Mouse (Mus musculus) liver, embryonic 11.5 days (tissue): ENCODE measurements at regions not wholly inside any gene's neighbourhood (a gene's known extent, or its start where the extent isn't known, plus 50 kb on each side); places are given as distances from the start of the nearest gene placed in this dataset.

ENCODE experiments used
- ATAC-seq: fragments of 200-750 bp; cut with Nextera tagmentation; replicated peaks from 2 replicates; pipeline ENCODE4 v1.8.0; 2017; ENCODE audit warnings: moderate number of reproducible peaks, mild to moderate bottlenecking, moderate TSS enrichment, moderate library complexity; ENCODE audit not compliant: low FRiP score
- DNase-seq: peaks from one replicate; pipeline ENCODE4 v3.0.0-alpha.2; 2017; ENCODE audit warnings: low spot score
- H3K27ac ChIP-seq: fragments of 300-500 bp; sonication (generic); 2 replicates; pipeline ENCODE4 v1.5.1; 2014; ENCODE audit warnings: mild to moderate bottlenecking, low read depth, low read length, control low read depth
- H3K27me3 ChIP-seq: fragments of 300-500 bp; sonication (generic); replicated peaks from 2 replicates; pipeline ENCODE4 v1.6.1; 2014; ENCODE audit warnings: low read length, mixed read lengths; ENCODE audit not compliant: control insufficient read depth, insufficient read depth
- H3K36me3 ChIP-seq: fragments of 300-500 bp; sonication (generic); 2 replicates; pipeline ENCODE4 v1.6.1; 2014; ENCODE audit warnings: mild to moderate bottlenecking, low read length, moderate library complexity, mixed read lengths; ENCODE audit not compliant: control insufficient read depth, insufficient read depth
- H3K4me1 ChIP-seq: fragments of 300-500 bp; sonication (generic); replicated peaks from 2 replicates; pipeline ENCODE4 v1.6.1; 2014; ENCODE audit warnings: low read length, mixed read lengths; ENCODE audit not compliant: control insufficient read depth, insufficient read depth
- H3K4me2 ChIP-seq: fragments of 300-500 bp; sonication (generic); 2 replicates; pipeline ENCODE4 v1.6.1; 2014; ENCODE audit warnings: mild to moderate bottlenecking, control low read depth, moderate library complexity
- H3K4me3 ChIP-seq: fragments of 300-500 bp; sonication (generic); 2 replicates; pipeline ENCODE4 v1.5.1; 2014; ENCODE audit warnings: low read depth, low read length, control low read depth
- H3K9ac ChIP-seq: fragments of 300-500 bp; sonication (generic); 2 replicates; pipeline ENCODE4 v1.6.1; 2014; ENCODE audit warnings: low read depth, low read length, control low read depth
- H3K9me3 ChIP-seq: fragments of 300-500 bp; sonication (generic); 2 replicates; pipeline ENCODE4 v1.6.1; 2016; ENCODE audit warnings: low read length, inconsistent platforms, mixed read lengths; ENCODE audit not compliant: control insufficient read depth
- WGBS: fragments of 180-500 bp; shearing (Covaris S2); extraction: QIAGEN DNeasy Blood & Tissue Kit; methylation state at CpG from one replicate; pipeline ENCODE4 v1.1.7; 2014; 5-methylcytosine and 5-hydroxymethylcytosine counted together

- Histone ChIP-seq H3K9ac (no peak overlapping the region), H3K27me3 (no peaks in the 10 kb centered on the region), H3K4me1 (peaks cover 8% of the 10 kb centered on the region; the same call in 1 of the 2 replicates), H3K36me3 (no peaks in the 10 kb centered on the region), H3K27ac (no peak overlapping the region), H3K4me2 (no peak overlapping the region), H3K4me3 (no peak overlapping the region), H3K9me3 (no peaks in the 10 kb centered on the region)
- WGBS = 45% methylated on average over 3 of the region's 3 CpGs
- ATAC-seq (no peak), DNase-seq (no peak)
These were observed 163.2 kb upstream of the Ncam1 start for GRCm38 (mm10) chr9:49961965-49962364.

- Histone ChIP-seq H3K4me3 (no peak overlapping the region), H3K27ac (no peak overlapping the region), H3K27me3 (no peaks in the 10 kb centered on the region), H3K4me1 (peaks cover 8% of the 10 kb centered on the region; the same call in 1 of the 2 replicates), H3K9me3 (no peaks in the 10 kb centered on the region), H3K9ac (no peak overlapping the region), H3K36me3 (no peaks in the 10 kb centered on the region), H3K4me2 (no peak overlapping the region)
- 79% methylated on average over 5 of the region's 5 CpGs for WGBS
- ATAC-seq = no peak
- DNase-seq = no peak
These were observed 162.6 kb upstream of the Ncam1 start for GRCm38 (mm10) chr9:49961329-49961728.

GRCm38 (mm10) chr9:49959987-49960386 lies 161.3 kb upstream of the Ncam1 start:
- no peaks in the 10 kb centered on the region for H3K9me3 ChIP-seq
- 55% methylated on average over 10 of the region's 10 CpGs for WGBS
- H3K4me1 ChIP-seq = peaks cover 8% of the 10 kb centered on the region; the same call in 1 of the 2 replicates
- H3K27me3 ChIP-seq = no peaks in the 10 kb centered on the region
- ATAC-seq (no peak), DNase-seq (no peak)
- H3K4me3 ChIP-seq = no peak overlapping the region
- no peak overlapping the region; the same call in 1 of the 2 replicates for H3K27ac ChIP-seq
- H3K9ac ChIP-seq = no peak overlapping the region
- no peaks in the 10 kb centered on the region for H3K36me3 ChIP-seq
- H3K4me2 ChIP-seq = no peak overlapping the region

- 70% methylated on average over 3 of the region's 3 CpGs for WGBS
- Histone ChIP-seq H3K9me3 (no peaks in the 10 kb centered on the region), H3K9ac (no peak overlapping the region), H3K27ac (no peak overlapping the region), H3K36me3 (no peaks in the 10 kb centered on the region), H3K27me3 (no peaks in the 10 kb centered on the region), H3K4me1 (peaks cover 8% of the 10 kb centered on the region; the same call in 1 of the 2 replicates), H3K4me2 (no peak overlapping the region), H3K4me3 (no peak overlapping the region)
- no peak for ATAC-seq
- no peak for DNase-seq
These were observed 160.2 kb upstream of the Ncam1 start for GRCm38 (mm10) chr9:49958890-49959289.

- Histone ChIP-seq H3K36me3 (no peaks in the 10 kb centered on the region), H3K27me3 (no peaks in the 10 kb centered on the region), H3K4me3 (no peak overlapping the region), H3K4me1 (no peaks in the 10 kb centered on the region), H3K4me2 (no peak overlapping the region), H3K9ac (no peak overlapping the region), H3K27ac (no peak overlapping the region), H3K9me3 (no peaks in the 10 kb centered on the region)
- DNase-seq = no peak
- no peak for ATAC-seq
- 50% methylated on average over 3 of the region's 3 CpGs for WGBS
These were observed 155.9 kb upstream of the Ncam1 start for GRCm38 (mm10) chr9:49954601-49955000.

GRCm38 (mm10) chr9:49950321-49950720 lies 151.6 kb upstream of the Ncam1 start:
- H3K4me1 ChIP-seq = no peaks in the 10 kb centered on the region
- 69% methylated on average over 5 of the region's 5 CpGs for WGBS
- DNase-seq (no peak), ATAC-seq (no peak)
- no peak overlapping the region for H3K9ac ChIP-seq
- H3K4me3 ChIP-seq = no peak overlapping the region
- no peak overlapping the region for H3K27ac ChIP-seq
- H3K27me3 ChIP-seq = no peaks in the 10 kb centered on the region
- H3K9me3 ChIP-seq = no peaks in the 10 kb centered on the region
- H3K36me3 ChIP-seq = no peaks in the 10 kb centered on the region
- no peak overlapping the region for H3K4me2 ChIP-seq

- Histone ChIP-seq H3K27ac (no peak overlapping the region), H3K4me2 (no peak overlapping the region), H3K9ac (no peak overlapping the region), H3K27me3 (no peaks in the 10 kb centered on the region), H3K36me3 (no peaks in the 10 kb centered on the region), H3K4me1 (no peaks in the 10 kb centered on the region), H3K4me3 (no peak overlapping the region), H3K9me3 (no peaks in the 10 kb centered on the region)
- 72% methylated on average over 4 of the region's 4 CpGs for WGBS
- no peak for ATAC-seq
- DNase-seq = no peak
These were observed 149.8 kb upstream of the Ncam1 start for GRCm38 (mm10) chr9:49948546-49948945.

GRCm38 (mm10) chr9:49946857-49947256 lies 148.1 kb upstream of the Ncam1 start:
- ATAC-seq (no peak), DNase-seq (no peak)
- WGBS = 70% methylated on average over 2 of the region's 2 CpGs
- Histone ChIP-seq H3K4me2 (no peak overlapping the region), H3K9ac (no peak overlapping the region), H3K36me3 (no peaks in the 10 kb centered on the region), H3K9me3 (no peaks in the 10 kb centered on the region), H3K27me3 (no peaks in the 10 kb centered on the region), H3K4me1 (no peaks in the 10 kb centered on the region), H3K27ac (no peak overlapping the region), H3K4me3 (no peak overlapping the region)

GRCm38 (mm10) chr9:49935555-49936376 lies 137.0 kb upstream of the Ncam1 start:
- H3K4me1 ChIP-seq = no peaks in the 10 kb centered on the region
- H3K9ac ChIP-seq = no peak overlapping the region
- no peak overlapping the region for H3K4me2 ChIP-seq
- WGBS = 20% methylated on average over 9 of the region's 9 CpGs
- H3K9me3 ChIP-seq = no peaks in the 10 kb centered on the region
- H3K27ac ChIP-seq = no peak overlapping the region
- no peaks in the 10 kb centered on the region for H3K27me3 ChIP-seq
- H3K36me3 ChIP-seq = no peaks in the 10 kb centered on the region
- no peak overlapping the region for H3K4me3 ChIP-seq
- ATAC-seq = no peak
- no peak for DNase-seq
